Mouse (Mus musculus) kidney, adult 11 months (tissue): ENCODE measurements around the gene Cxcl9.
"Not testable (repeated sequence)": the region's sequence is repeated elsewhere in the genome, so short reads cannot be mapped to it uniquely, and the experiment has no call there.

Source experiments
- DNase-seq: peaks from one replicate; pipeline ENCODE4 v3.0.0; 2022

Gene Cxcl9

DNA sequence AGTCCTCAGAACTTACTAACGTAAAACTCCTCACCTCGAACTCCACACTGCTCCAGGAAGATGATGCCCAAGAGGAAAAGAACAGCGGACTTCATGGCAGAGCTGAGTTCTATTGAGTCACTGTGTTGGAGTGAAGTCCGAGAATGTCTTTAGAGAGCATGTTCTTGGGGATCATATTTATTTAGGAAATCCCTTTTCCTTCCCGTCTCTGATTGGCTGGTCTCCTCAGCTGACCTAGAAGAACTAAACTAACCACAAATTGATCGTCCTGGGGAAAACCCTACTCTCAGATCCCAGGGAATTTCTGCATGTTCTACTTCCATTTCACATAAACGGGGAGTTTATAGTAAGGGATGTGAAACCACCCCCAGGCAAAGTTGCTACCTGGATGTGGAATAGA, at the start of gene Cxcl9:
Gene Cxcl9, minus strand, starts transcription at position 151 of the 400 bp plus-strand sequence.
- no peak for DNase-seq

DNA sequence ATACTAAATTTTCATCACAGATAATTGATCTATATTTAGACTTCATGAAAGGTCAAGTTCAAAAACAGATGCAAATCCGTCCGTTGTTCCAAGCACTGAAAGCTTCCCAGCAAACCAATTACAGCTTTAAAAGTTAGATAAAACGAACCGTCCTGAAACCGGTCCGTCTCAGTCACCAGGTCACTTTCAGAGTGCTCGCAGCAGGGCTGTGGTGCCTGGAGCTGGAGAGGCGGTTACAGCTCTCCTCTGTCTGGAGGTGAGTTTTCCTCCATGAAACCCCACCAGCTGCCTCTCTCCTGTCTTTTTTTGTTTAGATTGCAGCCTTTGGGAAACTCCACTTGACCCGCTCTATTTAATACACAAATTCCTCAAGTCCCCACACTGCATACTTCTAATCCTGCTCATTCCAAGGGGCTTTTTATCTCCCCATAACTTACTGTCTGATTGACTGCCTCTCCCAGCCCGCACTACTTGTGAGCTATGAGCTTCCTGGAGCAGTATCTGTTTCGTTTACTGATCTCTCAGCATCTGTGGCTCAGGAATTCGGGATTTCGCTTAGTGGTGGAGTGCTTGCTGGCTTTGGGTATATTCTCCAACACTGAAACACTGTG, 49.0 kb upstream of the Cxcl9 start:
- no peak for DNase-seq

DNA sequence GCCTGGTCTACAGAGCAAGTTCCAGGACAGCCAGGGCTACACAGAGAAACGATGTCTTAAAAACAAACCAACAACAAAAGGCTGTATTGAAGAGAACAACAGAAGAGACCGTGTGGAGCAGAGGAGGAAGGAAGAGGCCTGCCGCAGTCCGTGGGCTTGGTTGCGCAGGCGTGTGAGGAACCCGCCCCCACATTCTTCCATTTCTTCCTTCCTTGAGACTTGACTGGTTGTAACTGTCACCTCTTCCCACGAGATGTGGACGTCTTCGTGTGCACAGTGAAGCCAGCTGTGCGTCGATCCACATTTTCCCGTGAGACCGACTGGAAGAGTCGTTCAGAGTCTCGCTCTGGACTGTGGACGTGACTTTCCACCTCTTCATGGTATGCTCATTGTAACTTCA, 47.5 kb upstream of the Cxcl9 start:
- DNase-seq: no peak

DNA sequence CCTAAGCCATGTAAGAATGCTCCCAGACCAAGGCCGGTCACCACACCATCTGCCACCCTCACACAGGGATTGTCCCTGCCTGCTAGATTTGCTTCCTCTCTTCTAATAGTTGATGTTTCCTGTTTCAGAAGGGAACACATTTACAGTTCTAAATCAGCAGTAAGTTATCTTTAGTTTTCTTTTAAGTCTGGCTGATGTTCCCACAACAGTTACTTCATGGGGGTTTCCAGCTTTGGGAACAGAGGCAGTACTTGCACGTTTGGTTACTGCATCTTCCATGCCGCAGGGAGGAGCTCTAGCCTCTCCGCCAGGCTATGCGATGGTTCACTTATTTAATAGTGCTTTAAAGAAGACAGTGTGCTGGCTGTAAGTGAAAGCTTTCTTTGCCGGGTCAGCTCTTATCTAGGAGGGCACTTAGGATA, 46.9 kb upstream of the Cxcl9 start:
- peak; percentile 62 for DNase-seq

- DNase-seq: no peak
Measured at GRCm38 (mm10) chr5:92372605-92373004, 44.7 kb upstream of the Cxcl9 start.

GRCm38 (mm10) chr5:92371361-92371976, 43.6 kb upstream of the Cxcl9 start:
- DNase-seq: no peak

GRCm38 (mm10) chr5:92370891-92371290, 43.0 kb upstream of the Cxcl9 start:
- DNase-seq: no peak

GRCm38 (mm10) chr5:92370392-92370791, 42.5 kb upstream of the Cxcl9 start:
- DNase-seq: no peak

- DNase-seq: no peak
Measured at GRCm38 (mm10) chr5:92369151-92369994, 41.5 kb upstream of the Cxcl9 start.

DNA sequence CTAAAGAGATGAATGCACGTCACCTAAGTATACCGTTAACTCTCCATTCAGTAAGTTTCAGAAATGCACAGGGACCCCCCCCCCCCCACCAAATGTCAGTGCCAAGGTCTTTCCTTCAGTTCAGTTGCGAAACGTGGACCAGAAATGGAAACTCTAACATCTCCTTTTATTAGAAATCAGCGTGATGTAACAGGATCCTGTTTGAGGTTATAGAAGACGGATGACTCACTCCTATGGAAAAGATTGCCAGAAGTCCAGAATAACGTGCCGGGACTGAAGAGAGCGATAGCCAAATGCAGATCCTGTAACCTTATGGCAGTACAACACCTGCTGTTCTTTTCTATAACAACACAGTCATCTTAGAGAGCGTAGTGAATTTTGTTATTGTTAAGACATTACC, 40.5 kb upstream of the Cxcl9 start:
- no peak for DNase-seq

DNA sequence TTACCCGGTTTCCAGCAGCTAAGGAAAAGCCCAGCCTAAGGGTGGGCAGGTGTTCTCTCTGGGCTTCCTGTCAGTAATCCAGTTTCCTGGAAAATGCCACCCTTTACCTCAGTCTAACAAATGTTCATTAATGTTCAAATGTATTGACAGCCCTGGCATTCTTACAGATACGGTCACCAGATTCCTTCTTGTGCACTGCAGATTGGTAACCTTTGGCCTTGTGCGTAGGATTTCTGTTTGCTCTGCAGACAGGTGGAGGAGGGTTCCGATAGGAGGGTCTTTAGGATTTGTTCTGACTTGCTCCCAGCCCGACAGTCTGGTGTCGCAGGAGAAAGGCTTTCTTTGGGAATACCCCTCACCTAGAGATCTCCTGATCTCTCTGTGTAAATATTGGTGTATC, 38.7 kb upstream of the Cxcl9 start:
- no peak for DNase-seq

DNA sequence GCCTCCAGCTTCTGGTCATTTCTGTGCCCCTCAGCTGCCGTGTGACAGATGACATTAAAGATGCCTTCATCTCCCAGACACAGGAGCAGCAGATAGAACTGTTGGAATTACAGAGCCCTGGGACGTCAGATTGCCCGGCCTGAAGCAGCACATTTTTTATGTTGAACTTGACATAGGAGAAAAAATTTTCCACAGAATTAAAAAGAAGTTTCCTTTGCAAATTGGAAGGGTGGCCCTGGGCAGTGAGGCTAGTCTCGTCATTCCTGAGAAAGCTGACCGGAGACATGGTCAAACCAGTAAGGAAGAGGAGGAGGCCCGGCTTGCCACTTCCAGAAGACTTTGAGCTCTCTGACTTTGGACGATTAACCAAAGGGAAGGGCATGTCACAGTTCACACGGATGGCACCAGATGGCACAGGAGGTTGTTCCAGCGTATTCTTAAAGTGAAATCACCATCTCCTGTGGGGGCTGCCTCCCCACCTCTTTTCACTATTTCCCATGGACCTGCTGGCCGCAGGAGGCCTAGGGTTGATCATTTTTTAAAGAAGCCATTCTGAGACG, 37.3 kb upstream of the Cxcl9 start:
- DNase-seq: peak; percentile 57

- no peak for DNase-seq
Measured at GRCm38 (mm10) chr5:92364011-92364410, 36.1 kb upstream of the Cxcl9 start.

- DNase-seq: no peak
Measured at GRCm38 (mm10) chr5:92363179-92363578, 35.3 kb upstream of the Cxcl9 start.

DNA sequence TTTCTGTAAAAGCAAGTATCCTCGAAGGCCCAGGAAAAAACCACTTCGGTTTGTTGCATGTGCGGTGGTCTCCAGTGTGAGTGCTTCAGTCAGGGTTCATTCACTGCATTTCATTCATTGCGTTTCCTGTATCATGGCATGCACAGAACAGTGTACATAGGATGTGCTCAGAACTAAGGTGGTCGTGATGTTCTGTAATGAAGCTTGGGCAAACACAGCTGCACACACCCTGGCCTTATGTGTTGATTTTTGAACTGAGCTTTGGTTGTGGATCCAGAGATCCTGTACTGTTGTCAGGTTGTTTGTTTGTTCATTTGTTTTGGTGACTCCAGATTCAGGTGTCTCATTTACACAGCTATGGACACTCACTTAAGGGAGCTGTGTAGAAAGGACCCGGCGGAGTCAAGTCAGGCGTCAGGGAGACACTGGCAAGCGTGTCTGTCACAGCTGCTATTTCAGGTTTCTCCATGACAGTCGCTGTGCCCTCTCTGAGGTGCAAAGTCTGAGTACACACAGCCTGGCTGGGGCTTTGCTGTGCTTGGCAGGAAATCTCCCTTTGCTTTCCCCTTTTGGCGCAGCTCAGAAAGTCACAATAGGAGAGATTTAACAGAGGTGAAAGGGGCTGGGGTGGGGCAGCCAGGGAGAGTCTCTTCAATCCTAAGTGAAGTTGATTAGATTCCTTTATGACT, 31.0 kb upstream of the Cxcl9 start:
- peak; percentile 33 for DNase-seq

DNA sequence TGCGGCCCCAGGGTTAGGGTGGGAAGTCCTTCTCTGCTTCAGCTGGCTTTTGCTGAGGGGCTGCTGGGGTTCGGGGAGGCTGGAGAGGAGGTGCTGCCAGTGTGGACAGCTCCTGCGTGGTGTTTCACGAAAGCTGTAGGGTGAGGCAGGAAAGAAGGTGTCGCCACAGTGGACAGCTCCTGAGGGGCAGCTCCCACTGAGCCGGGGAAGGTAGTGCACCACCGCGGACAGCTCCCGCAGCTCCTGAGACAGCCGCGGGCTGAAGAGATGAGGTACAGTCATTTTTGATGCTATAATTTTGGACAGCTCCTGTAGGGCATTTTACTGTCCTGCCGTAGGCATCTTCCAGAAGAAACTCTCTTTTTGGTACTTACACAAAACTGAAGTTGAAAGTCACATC, 30.2 kb upstream of the Cxcl9 start:
- no peak for DNase-seq

DNA sequence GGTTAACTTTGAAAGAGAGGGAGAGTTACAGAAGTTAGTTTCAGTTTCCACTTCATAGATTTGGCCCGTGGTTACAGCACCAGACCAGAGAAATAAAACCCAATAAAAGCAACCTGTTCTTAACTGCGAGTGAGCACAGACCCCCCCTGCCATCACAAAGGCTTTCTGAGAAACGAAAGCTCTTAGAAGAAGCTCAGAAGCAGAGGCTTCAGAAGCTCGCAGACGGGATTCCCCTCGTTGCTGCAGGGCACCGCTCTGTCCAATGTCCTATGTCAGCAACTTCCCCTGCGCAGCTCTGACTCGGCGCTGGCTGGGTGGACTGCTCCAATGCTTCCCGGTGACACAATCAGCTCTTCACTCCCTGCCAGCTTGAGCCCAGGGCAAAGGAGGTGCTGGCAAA, 25.6 kb upstream of the Cxcl9 start:
- peak; percentile 40 for DNase-seq

DNA sequence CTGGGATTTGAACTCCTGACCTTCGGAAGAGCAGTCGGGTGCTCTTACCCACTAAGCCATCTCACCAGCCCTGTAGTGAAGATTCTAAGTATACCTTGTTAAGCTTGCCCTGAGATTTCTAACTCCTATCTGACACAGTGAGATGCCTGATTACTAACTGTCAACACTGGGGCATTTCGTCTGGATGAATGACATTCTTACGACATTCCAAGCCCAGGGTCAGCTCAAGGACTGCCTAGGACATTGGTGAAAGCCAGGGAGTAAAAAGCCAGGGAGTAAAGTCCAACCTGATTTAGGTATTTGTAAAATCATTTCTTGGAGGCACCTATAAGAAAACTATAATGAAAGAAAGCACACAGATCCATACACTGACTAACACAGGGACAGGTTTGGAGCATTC, 24.8 kb upstream of the Cxcl9 start:
- not testable (repeated sequence) for DNase-seq

GRCm38 (mm10) chr5:92349731-92350130, 21.9 kb upstream of the Cxcl9 start:
- DNase-seq: no peak

- DNase-seq: peak; percentile 77
Measured at GRCm38 (mm10) chr5:92348794-92349413, 21.0 kb upstream of the Cxcl9 start, which contains the start of gene Cxcl10. Gene Cxcl10, minus strand, starts transcription at chr5:92348889.

GRCm38 (mm10) chr5:92345006-92345405, 17.1 kb upstream of the Cxcl9 start:
- no peak for DNase-seq

- DNase-seq: no peak
Measured at GRCm38 (mm10) chr5:92340606-92341005, 12.7 kb upstream of the Cxcl9 start.

- DNase-seq: no peak
Measured at GRCm38 (mm10) chr5:92336743-92337142, 8.9 kb upstream of the Cxcl9 start.
